ENCODE assay signal across 10 mouse cellular contexts in genomic region chr3:79039008-79039407, GRCm38 (mm10).
"Had no signal": no experiment of that assay in that cellular context is flagged by ENCODE, and none has a peak within 500 bp of the region (broad histone marks: within the 10 kb centered on the region; RNA-seq: fewer than 3 reads in every experiment).

No protein-coding gene starts in this region.

- DNase-seq: retina, postnatal 1 day; thymus, adult 2 months; thymus, postnatal 25 days had no signal

- H3K27ac ChIP-seq: left cerebral cortex, adult 2 months; limb, embryonic 15.5 days; liver, embryonic 12.5 days; midbrain, embryonic 15.5 days; neural tube, embryonic 13.5 days; stomach, embryonic 15.5 days had no signal

- H3K4me3 ChIP-seq: left cerebral cortex, adult 2 months; limb, embryonic 15.5 days; liver, embryonic 12.5 days; megakaryocyte, embryonic 14.5 days; midbrain, embryonic 15.5 days; neural tube, embryonic 13.5 days; stomach, embryonic 15.5 days had no signal

- H3K4me1 ChIP-seq: limb, embryonic 15.5 days; liver, embryonic 12.5 days; megakaryocyte, embryonic 14.5 days; midbrain, embryonic 15.5 days; neural tube, embryonic 13.5 days; stomach, embryonic 15.5 days had no signal
